Mouse (Mus musculus) testis, adult 2 months (tissue): ENCODE measurements at regions not wholly inside any gene's neighbourhood (a gene's known extent, or its start where the extent isn't known, plus 50 kb on each side); places are given as distances from the start of the nearest gene placed in this dataset.

ENCODE experiments used
- CTCF ChIP-seq: fragments of 200-500 bp; IDR thresholded peaks from 2 replicates; pipeline ENCODE4 v1.5.1; 2012; ENCODE audit warnings: low read depth, mild to moderate bottlenecking, inconsistent platforms, low read length, moderate library complexity; ENCODE audit not compliant: control insufficient read depth, insufficient read depth, insufficient replicate concordance
- POLR2A ChIP-seq: fragments of 200-500 bp; IDR thresholded peaks from 2 replicates; pipeline ENCODE4 v1.6.1; 2012; ENCODE audit warnings: low read depth, mild to moderate bottlenecking, inconsistent platforms, low read length, moderate library complexity; ENCODE audit not compliant: control insufficient read depth

DNA sequence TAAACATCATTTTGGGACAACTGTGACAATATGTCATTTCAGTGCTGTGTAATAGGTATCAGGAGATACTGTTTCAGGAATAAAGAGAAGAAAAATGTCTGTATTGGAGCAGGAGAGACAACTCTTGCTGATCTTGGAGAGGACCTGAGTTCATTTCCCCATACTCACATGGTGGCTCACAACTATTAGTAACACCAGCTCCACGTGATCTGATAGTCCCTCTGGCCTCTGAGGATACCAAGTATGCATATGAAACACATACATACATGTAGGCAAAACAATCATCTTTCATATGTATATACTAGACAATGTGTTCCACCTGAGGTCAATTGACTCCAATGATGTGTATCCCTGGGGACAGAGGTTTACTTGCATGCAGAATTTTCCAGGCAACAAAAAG is 501.2 kb upstream of the Gulo start:
- TF ChIP-seq POLR2A (no peak), CTCF (no peak)
